Comparison of ENCODE assay signal across 9 mouse cellular contexts in the genomic region with DNA sequence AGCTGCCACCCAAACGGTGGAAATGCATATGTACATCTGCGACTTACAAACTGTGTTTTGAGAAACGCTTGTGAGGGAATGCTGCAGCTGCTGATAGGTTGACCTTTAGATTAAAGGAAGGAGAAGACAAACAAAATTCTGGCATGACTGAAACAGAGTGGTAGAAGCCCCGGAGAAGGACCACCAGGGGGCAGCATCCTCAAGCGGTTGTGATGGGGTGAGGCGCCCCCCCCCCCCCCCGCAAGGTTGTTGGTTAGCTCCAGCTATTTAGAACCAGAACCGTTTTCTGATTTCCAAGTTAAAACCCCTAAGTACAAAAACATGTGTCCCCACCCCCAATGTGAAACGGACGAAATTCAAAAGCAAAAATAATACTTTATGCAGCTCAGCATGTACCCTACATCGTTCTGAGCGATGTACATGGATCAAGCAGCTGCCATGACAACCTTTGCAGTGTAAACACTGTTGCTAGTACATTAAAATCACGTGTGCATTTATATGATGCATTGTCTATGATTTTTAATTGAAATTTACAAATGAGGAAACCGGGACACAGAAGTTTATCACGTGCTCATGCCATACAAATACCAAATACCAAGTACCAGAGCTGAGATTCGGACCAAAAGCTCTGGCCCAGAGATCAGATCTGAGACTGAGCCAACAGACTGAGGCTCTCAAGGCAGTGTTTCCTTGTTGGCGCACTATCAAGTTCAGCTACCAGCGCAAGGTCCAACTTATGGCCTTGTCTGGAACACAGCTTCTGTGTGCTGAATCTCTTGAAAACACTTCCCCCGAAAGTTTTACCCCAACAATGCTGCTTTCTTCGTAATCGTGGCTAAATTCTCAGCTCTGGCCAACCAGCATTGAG.
DNase-seq lines count a peak whose midpoint lies in the region; ATAC-seq and TF ChIP-seq lines count a peak whose summit lies in the region.
"Had no signal": no experiment of that assay in that cellular context is flagged by ENCODE, and none has a peak within 500 bp of the region (broad histone marks: within the 10 kb centered on the region; RNA-seq: fewer than 3 reads in every experiment).

No protein-coding gene starts in this region.

- intact Hi-C loops in gastrocnemius, adult 2 months (cut with DNase I): loop anchor here (1.0 to 5.0 kb wide), 3 partner anchors 28 to 401 kb away; no protein-coding TSS in a partner anchor

- no peak overlapping the region for H3K27ac ChIP-seq in heart, embryonic 12.5 days (ENCODE audit: poor library complexity, severe bottlenecking)
- H3K27ac ChIP-seq in gastrocnemius, adult 2 months: peak overlapping the region; percentile 71
- H3K27ac ChIP-seq: limb, embryonic 13.5 days had no signal

- H3K4me1 ChIP-seq in heart, embryonic 12.5 days (replicated peaks): peaks cover 4% of the 10 kb centered on the region; the same call in 1 of the 2 replicates
- H3K4me1 ChIP-seq: limb, embryonic 13.5 days had no signal

- no peaks in the 10 kb centered on the region for H3K36me3 ChIP-seq in heart, embryonic 12.5 days
- H3K36me3 ChIP-seq: limb, embryonic 13.5 days had no signal

- no peak overlapping the region for H3K9ac ChIP-seq in heart, embryonic 12.5 days
- H3K9ac ChIP-seq: limb, embryonic 13.5 days had no signal

- H3K27me3 ChIP-seq in heart, embryonic 12.5 days (replicated peaks): no peaks in the 10 kb centered on the region

- DNase-seq in heart, adult 18-20 months: peak; percentile 76 to 90
- DNase-seq in ES-CJ7 (ENCODE audit: low read depth, low spot score): peak; percentile 32
- peak; percentile 14 for DNase-seq in c-Kit-positive CD71-positive TER-119-negative erythroid progenitor cells, embryonic 14.5 days (ENCODE audit: low read depth)
- DNase-seq in gastrocnemius, adult 2 months: peak; percentile 88
- peak; percentile 2 for DNase-seq in left cerebral cortex, adult 11 months (ENCODE audit: low spot score)
- DNase-seq in testis, postnatal 10 days (ENCODE audit: low spot score): peak; percentile 90

- H3K4me3 ChIP-seq in heart, embryonic 12.5 days: no peak overlapping the region
- H3K4me3 ChIP-seq in gastrocnemius, adult 2 months: peak overlapping the region; percentile 48
- H3K4me3 ChIP-seq: limb, embryonic 13.5 days had no signal

- ATAC-seq in heart, embryonic 12.5 days (ENCODE audit: insufficient number of reproducible peaks, low FRiP score): no peak
- ATAC-seq in monocyte, adult 5-6 weeks (replicated peaks; ENCODE audit: insufficient number of reproducible peaks, low FRiP score, low TSS enrichment, poor library complexity, severe bottlenecking): peak; percentile 64; the same call in 1 of the 2 replicates

- 54% methylated on average over 21 of the region's 21 CpGs for WGBS in heart, embryonic 12.5 days

- H3K4me2 ChIP-seq in heart, embryonic 12.5 days: no peak overlapping the region
- H3K4me2 ChIP-seq: limb, embryonic 13.5 days had no signal

- no peaks in the 10 kb centered on the region for H3K9me3 ChIP-seq in heart, embryonic 12.5 days (replicated peaks)
- H3K9me3 ChIP-seq: limb, embryonic 13.5 days had no signal

- peak; percentile 81 for TF ChIP-seq CTCF in gastrocnemius, adult 2 months (IDR thresholded peaks at IDR 0.05)

Comparison
In these comparisons a context has a peak if more than half of its experiments do, and no peak if none do; other contexts are left out.
1. DNase-seq: peak in every context shown above with its lines; median percentile 90 in testis, postnatal 10 days; 88 in gastrocnemius, adult 2 months; 83 in heart, adult 18-20 months; 32 in ES-CJ7; 14 in c-Kit-positive CD71-positive TER-119-negative erythroid progenitor cells, embryonic 14.5 days; 2 in left cerebral cortex, adult 11 months.